Mouse (Mus musculus) kidney, postnatal 0 days (tissue): ENCODE data around the gene Chic2. TPM values are rescaled to one million over a fixed set of nuclear protein-coding genes. Genes with fewer than 3 reads are reported as not detected.

Experiments used
- ATAC-seq: fragments of 200-750 bp; cut with Nextera tagmentation; replicated peaks from 2 replicates; pipeline ENCODE4 v1.8.0; 2017; ENCODE audit warnings: low read depth, moderate number of reproducible peaks, moderate TSS enrichment, moderate library complexity; ENCODE audit not compliant: low FRiP score
- DNase-seq: peaks from one replicate; pipeline ENCODE4 v3.0.0-alpha.2; 2016; ENCODE audit warnings: low spot score
- H3K27ac ChIP-seq: fragments of 300-500 bp; sonication (generic); 2 replicates; pipeline ENCODE4 v1.5.1; 2014; ENCODE audit warnings: mild to moderate bottlenecking
- H3K27me3 ChIP-seq: fragments of 300-500 bp; sonication (generic); 2 replicates; pipeline ENCODE4 v1.6.1; 2014; ENCODE audit warnings: low read length, mixed read lengths; ENCODE audit not compliant: insufficient read depth
- H3K36me3 ChIP-seq: fragments of 300-500 bp; sonication (generic); 2 replicates; pipeline ENCODE4 v1.6.1; 2014; ENCODE audit warnings: low read length, mixed read lengths; ENCODE audit not compliant: insufficient read depth
- H3K4me1 ChIP-seq: fragments of 300-500 bp; sonication (generic); replicated peaks from 2 replicates; pipeline ENCODE4 v1.6.1; 2014; ENCODE audit warnings: antibody characterized with exemption, low read length, mixed read lengths; ENCODE audit not compliant: insufficient read depth
- H3K4me2 ChIP-seq: fragments of 300-500 bp; sonication (generic); 2 replicates; pipeline ENCODE4 v1.6.1; 2014; ENCODE audit warnings: mild to moderate bottlenecking, low read length, moderate library complexity, mixed read lengths
- H3K4me3 ChIP-seq: fragments of 300-500 bp; sonication (generic); replicated peaks from 2 replicates; pipeline ENCODE4 v1.5.1; 2014; ENCODE audit warnings: low read depth, low read length
- H3K9ac ChIP-seq: fragments of 300-500 bp; sonication (generic); 2 replicates; pipeline ENCODE4 v1.6.1; 2014; ENCODE audit warnings: low read depth, low read length
- H3K9me3 ChIP-seq: fragments of 300-500 bp; sonication (generic); replicated peaks from 2 replicates; pipeline ENCODE4 v1.6.1; 2016; ENCODE audit warnings: low read length, inconsistent platforms, mixed read lengths
- CTCF ChIP-seq: IDR thresholded peaks from 2 replicates; pipeline ENCODE4 v1.5.1; 2016; ENCODE audit warnings: antibody characterized with exemption, low read depth, mild to moderate bottlenecking, moderate library complexity
- WGBS: fragments of 180-500 bp; shearing (Covaris S2); extraction: QIAGEN DNeasy Blood & Tissue Kit; methylation state at CpG from one replicate; pipeline ENCODE4 v1.1.7; 2014; 5-methylcytosine and 5-hydroxymethylcytosine counted together
- polyA plus RNA-seq: library from polyadenylated mRNA; unstranded; fragments of >200 nt; fragmentation: Nextera tagmentation; extraction: Ambion mirVana; gene quantifications from 2 replicates; pipeline ENCODE4 v1.2.1, GENCODE M21; 2015

The Chic2 gene
- polyA plus RNA-seq, 1 experiment from 2014 or later: 51.3 TPM

GRCm38 (mm10) chr5:75070656-75071375 lies 26.2 kb upstream of the Chic2 start:
- H3K36me3 ChIP-seq: no peaks in the 10 kb centered on the region
- peaks cover 6% of the 10 kb centered on the region for H3K4me1 ChIP-seq
- 3% methylated on average over 23 of the region's 23 CpGs for WGBS
- H3K4me3 ChIP-seq: no peak overlapping the region; the same call in 1 of the 2 replicates
- no peak overlapping the region for H3K4me2 ChIP-seq
- H3K9me3 ChIP-seq: no peaks in the 10 kb centered on the region
- no peak for TF ChIP-seq CTCF
- no peak overlapping the region for H3K27ac ChIP-seq
- no peak for ATAC-seq
- no peak overlapping the region for H3K9ac ChIP-seq
- no peak for DNase-seq
- H3K27me3 ChIP-seq: peaks cover 77% of the 10 kb centered on the region

GRCm38 (mm10) chr5:75070132-75070531 lies 25.6 kb upstream of the Chic2 start:
- Histone ChIP-seq H3K27ac (no peak overlapping the region), H3K36me3 (no peaks in the 10 kb centered on the region), H3K27me3 (peaks cover 70% of the 10 kb centered on the region), H3K9me3 (no peaks in the 10 kb centered on the region), H3K9ac (no peak overlapping the region), H3K4me2 (no peak overlapping the region), H3K4me3 (no peak overlapping the region), H3K4me1 (no peaks in the 10 kb centered on the region; the same call in none of the 2 replicates)
- 9% methylated on average over 13 of the region's 13 CpGs for WGBS
- DNase-seq: no peak
- no peak for ATAC-seq
- no peak for TF ChIP-seq CTCF

- no peaks in the 10 kb centered on the region for H3K9me3 ChIP-seq
- ATAC-seq (peak; percentile 77), DNase-seq (no peak)
- peaks cover 41% of the 10 kb centered on the region for H3K27me3 ChIP-seq
- peak overlapping the region; percentile 83 for H3K4me2 ChIP-seq
- no peak for TF ChIP-seq CTCF
- H3K36me3 ChIP-seq: no peaks in the 10 kb centered on the region
- no peak overlapping the region for H3K27ac ChIP-seq
- WGBS: under 1% methylated on average over 30 of the region's 30 CpGs
- no peak overlapping the region for H3K9ac ChIP-seq
- H3K4me1 ChIP-seq: no peaks in the 10 kb centered on the region; the same call in none of the 2 replicates
- H3K4me3 ChIP-seq: peak overlapping the region; percentile 41
Measured at GRCm38 (mm10) chr5:75067125-75067756, 22.7 kb upstream of the Chic2 start.

- no peaks in the 10 kb centered on the region for H3K9me3 ChIP-seq
- H3K27ac ChIP-seq: no peak overlapping the region
- peaks cover 36% of the 10 kb centered on the region for H3K27me3 ChIP-seq
- H3K4me2 ChIP-seq: peak overlapping the region; percentile 83
- peak; percentile 56 for ATAC-seq
- no peaks in the 10 kb centered on the region; the same call in none of the 2 replicates for H3K4me1 ChIP-seq
- no peak overlapping the region for H3K9ac ChIP-seq
- peak overlapping the region; percentile 41 for H3K4me3 ChIP-seq
- H3K36me3 ChIP-seq: no peaks in the 10 kb centered on the region
- no peak for TF ChIP-seq CTCF
- 4% methylated on average over 8 of the region's 10 CpGs for WGBS
- DNase-seq: no peak
Measured at GRCm38 (mm10) chr5:75066715-75067114, 22.1 kb upstream of the Chic2 start.

- Histone ChIP-seq H3K9me3 (no peaks in the 10 kb centered on the region), H3K4me3 (no peak overlapping the region), H3K4me1 (no peaks in the 10 kb centered on the region; the same call in 1 of the 2 replicates), H3K36me3 (no peaks in the 10 kb centered on the region), H3K27me3 (peaks cover 5% of the 10 kb centered on the region; the same call in 1 of the 2 replicates), H3K4me2 (no peak overlapping the region), H3K9ac (no peak overlapping the region), H3K27ac (no peak overlapping the region)
- TF ChIP-seq CTCF: no peak
- DNase-seq (no peak), ATAC-seq (no peak)
- WGBS: 63% methylated on average over 4 of the region's 4 CpGs
Measured at GRCm38 (mm10) chr5:75063177-75063576, 18.6 kb upstream of the Chic2 start.

- no peaks in the 10 kb centered on the region for H3K9me3 ChIP-seq
- 78% methylated on average over 4 of the region's 4 CpGs for WGBS
- no peak overlapping the region for H3K9ac ChIP-seq
- no peaks in the 10 kb centered on the region for H3K27me3 ChIP-seq
- ATAC-seq (no peak), DNase-seq (no peak)
- H3K4me2 ChIP-seq: no peak overlapping the region
- no peak overlapping the region for H3K27ac ChIP-seq
- H3K36me3 ChIP-seq: no peaks in the 10 kb centered on the region
- H3K4me3 ChIP-seq: no peak overlapping the region
- TF ChIP-seq CTCF: no peak
- no peaks in the 10 kb centered on the region for H3K4me1 ChIP-seq
Measured at GRCm38 (mm10) chr5:75051109-75051508, 6.5 kb upstream of the Chic2 start.
